Mouse (Mus musculus) cerebellum, adult 8-10 months (tissue): ENCODE results near the gene Tcap.
"Not testable (repeated sequence)": the region's sequence is repeated elsewhere in the genome, so short reads cannot be mapped to it uniquely, and the experiment has no call there.

Experiments
- DNase-seq: peaks from one replicate; pipeline ENCODE4 v3.0.0; 2022

Tcap gene

DNA sequence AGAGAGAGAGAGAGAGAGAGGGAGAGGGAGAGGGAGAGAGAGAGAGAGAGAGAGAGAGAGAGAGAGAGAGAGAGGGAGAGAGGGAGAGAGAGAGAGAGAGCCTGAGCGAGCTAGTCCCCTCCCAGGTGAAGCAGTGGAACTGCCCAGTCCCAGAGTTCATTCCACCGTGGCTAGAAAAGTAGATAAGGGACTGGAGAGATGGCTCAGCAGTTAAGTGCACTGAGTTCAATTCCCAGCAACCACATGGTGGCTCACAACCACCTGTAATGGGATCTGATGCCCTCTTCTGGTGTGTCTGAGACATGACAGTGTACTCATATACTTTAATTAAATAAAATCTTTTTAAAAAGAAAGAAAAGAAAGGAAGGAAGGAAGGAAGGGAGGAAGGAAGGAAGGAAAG, 1.2 kb upstream of the Tcap start:
- not testable (repeated sequence) for DNase-seq

DNA sequence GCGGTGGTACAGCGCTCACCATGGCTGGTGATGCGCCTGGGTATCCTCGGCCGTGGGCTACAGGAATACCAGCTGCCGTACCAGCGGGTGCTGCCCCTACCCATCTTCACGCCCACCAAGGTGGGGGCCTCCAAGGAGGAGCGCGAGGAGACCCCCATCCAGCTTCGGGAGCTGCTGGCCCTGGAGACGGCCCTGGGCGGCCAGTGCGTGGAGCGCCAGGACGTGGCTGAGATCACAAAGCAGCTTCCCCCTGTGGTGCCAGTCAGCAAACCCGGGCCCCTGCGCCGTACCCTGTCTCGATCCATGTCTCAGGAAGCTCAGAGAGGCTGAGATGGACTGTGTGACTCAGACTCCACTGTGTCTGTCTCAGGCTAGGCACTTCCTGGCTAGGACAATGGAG, 605 bp downstream of the Tcap start:
- DNase-seq = no peak

DNA sequence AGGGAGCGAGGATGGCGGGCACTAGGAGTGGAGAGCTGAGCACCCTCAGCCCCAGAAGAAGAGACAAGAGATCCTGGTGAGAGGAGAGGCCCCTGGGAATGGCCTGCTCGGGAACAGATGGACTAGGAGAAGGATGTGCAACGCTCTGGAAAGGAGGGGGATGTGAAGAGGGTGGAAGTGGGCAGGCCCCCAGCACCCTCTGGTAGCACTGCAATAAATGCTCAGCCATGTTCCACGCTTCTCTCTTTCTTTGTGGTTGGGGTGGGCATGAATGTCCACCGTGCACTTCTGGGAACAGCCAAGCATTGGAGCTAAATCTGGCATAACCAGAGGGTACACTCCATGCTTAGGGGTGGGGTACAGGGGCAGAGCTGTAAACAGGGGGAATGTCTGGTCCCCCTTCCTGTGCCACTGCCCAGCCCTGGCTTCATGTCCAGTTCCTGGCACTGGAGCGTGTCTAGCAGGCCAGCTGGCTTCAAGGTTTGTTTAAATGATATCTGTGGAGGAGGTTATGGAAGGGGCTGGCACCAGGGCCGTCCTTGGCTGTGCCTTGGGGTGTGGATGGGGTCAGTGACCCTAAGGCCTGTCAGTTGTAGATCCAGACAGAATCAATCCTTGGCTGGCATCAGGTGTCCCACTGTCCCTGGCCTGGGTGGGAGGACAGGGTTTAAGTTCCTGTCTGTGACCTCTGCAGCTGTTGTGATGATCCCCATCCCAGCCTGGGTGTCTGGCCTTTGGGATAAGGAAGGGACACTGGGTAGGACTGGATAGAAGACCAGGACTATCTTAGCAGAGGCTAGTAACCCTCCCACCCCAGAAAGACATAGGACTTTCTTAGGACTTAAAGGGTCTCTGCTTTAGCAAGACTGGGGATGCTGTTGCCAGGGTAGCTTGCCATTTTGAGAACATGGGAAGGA, 1.4 kb downstream of the Tcap start:
- DNase-seq = no peak

DNA sequence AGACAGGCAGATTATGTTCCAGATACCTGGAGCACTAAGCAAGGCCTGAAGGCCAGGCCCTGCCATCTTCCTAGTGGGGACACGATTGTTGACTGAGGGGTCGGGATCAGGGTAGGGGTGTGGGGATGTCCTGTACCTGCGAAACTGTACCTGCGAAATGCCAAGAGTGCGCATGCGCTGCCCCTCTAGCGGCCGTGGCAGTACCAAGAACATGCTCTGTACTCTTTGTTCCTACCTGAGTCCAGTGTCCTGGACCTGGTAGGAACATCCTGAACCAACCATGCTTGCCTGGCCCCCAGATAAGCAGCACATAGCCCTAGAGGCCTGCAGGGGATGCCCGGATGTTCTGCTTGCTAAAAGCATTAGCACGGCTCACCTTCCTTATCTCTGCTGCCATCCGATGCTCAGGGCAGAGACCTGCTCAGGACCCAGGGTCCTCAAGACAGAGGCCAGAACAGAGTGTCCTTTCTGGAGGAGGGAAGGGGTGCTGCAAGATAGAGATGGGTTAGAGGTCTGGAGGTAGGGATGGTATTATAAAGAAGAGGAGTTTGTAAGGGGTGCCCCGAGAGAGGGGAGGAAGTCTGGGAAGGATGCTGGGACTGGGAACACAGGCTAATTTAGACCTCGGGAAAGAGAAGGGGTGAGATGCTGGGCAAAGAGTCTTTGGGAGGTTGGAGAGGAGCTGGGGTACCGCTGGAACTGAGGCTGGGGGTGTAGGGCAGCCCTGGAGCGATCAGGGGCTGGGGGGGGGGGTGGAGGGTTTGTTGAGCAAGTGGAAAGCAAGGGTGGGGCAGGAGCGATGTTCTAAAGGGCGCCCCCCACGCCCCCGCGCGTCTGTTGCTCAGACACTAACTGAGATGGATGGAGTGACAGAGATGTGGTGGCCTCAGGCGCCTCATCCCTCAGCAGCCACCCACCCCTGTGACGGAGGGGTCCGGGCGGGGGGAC, 2.3 kb downstream of the Tcap start, which contains the start of gene Pnmt:
Gene Pnmt, plus strand, starts transcription at position 813 of the 948 bp plus-strand sequence.
- DNase-seq = no peak

DNA sequence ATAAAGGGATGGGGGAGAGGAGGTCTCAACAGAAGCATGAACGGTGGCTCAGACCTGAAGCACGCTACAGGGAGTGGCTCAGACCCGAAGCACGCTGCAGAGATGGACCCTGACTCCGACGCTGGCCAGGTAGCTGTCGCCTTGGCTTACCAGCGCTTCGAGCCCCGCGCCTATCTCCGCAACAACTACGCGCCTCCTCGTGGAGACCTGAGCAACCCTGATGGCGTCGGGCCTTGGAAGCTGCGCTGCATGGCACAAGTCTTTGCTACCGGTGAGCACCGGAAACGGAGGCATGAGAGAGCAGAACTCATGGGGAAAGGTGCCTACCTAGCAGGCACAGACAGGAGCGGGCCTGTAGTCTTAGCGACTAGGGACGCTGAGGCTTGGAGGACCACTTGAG, 3.0 kb downstream of the Tcap start:
- no peak for DNase-seq

DNA sequence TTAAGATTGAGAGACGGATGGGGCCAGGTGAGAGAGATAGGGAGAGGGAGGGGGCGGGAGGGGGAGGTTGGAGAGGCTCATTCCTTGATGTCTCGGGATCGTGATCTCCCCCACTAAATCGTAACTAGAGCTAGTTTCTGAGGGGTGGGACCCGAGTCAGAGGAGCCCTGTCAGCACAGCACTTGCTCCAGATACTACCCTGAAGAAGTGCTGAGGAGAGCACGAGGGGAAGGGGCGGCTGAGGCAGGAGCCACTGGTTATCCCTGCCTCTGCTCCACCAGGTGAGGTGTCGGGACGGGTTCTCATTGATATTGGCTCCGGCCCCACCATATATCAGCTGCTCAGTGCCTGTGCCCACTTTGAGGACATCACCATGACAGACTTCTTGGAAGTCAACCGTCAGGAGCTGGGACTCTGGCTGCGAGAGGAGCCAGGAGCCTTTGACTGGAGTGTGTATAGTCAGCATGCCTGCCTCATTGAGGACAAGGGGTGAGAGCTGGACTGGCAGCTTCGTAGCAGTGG, 3.5 kb downstream of the Tcap start:
- no peak for DNase-seq

DNA sequence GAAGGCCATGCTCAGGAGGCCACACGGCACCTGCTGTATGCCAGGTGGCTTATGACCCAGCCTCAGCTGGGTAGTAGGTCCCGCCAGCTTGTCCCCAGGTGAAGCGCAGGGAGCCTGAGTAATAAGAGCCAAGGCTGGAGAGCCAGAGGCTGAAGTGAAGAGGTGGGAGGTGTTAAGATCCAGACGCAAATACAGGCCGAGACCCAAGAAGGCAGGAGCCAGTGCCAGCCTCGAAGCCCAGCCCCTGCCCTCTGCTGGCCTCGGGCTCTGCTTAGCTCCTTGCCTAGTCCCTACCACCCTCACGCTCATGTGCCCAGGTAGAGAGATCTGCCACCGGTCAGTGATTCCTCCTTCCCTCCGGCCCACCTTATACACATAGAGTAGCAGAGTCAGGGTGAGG, 4.7 kb downstream of the Tcap start:
- DNase-seq = no peak

DNA sequence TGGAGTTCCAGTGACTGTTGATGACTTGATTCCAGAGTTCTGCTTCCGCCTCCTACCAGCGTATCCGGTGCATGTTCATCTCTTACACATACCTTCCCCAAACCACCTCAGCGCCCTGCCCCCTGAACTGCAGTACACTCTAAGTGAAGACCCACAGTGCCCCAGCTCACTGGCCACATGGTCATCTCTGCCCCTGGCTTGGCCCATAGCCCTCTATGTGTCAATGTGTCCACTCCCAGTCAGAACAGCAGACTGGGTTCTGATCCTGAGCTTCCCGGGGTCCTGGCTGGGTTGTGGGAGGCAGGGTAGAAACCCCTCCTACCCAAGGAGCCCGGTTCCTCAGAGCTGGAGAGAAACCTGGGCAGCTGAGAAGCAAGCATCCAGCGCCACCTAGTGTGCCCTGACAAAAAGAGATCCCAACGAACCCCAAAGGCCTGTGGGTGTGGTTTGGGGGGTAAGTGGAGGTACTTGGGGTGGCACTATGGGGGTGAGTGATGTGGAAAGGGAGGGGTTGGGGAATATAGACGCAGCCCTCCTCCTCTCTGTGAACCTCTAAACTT, 5.7 kb downstream of the Tcap start:
- DNase-seq = no peak

DNA sequence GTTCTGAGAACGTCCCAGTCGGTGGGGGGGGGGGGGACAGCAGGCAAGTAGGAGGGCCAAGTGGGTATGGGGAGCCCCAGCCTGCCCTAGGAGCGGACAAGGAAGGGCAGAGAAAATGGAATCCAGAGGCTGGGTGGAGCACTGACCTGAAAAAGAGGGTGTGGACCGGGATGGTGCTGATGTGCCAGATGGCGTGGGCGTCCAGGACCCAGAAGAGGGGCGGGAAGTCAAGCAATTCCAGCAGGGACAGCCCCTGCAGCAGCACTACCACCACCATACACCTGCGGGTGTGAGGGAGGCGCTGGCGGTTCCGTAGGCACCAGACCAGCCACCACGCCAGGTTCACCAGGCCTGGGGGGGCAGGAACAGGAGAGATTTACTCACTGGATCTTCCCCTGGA, 6.5 kb downstream of the Tcap start:
- DNase-seq = peak; percentile 7

DNA sequence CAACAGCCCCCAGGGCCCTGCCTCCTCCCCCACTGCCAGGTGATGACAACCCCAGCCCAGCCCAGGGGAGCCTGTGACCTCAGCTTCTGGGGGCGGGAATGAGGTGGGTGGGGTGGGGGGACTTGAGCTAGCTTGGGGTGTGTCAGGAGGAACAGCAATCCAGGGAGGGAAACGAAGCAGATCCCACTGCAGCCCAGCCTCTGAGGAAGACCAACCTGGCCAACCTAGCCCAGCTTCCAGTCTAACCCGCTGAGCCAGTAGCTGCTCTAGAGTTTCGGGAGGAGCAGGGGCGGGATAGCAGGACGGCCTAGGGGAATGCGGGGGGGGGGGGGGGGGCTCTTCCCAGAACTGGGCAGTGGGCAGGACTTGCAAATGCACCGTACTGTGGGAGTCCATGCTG, 8.4 kb downstream of the Tcap start:
- no peak for DNase-seq

DNA sequence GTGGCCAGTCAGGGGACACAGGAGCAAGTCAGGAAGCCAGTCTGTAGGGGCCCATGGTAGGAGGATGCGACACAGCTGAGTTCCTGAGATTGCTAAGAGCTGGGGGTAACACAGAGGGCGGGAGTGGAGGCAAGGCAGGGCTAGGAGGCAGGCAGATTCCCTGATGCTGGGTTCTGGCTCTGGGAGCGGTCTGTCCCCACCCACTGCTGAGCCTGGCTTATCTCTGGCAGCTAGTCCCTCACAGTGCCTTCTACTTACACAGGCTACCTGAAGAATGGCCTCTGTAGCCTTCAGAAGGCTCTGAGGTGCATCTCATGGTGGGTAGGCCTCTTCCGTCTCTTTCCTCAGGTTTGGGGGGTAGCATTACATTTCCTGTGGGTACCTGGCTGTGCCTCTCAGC, 9.0 kb downstream of the Tcap start:
- no peak for DNase-seq

DNA sequence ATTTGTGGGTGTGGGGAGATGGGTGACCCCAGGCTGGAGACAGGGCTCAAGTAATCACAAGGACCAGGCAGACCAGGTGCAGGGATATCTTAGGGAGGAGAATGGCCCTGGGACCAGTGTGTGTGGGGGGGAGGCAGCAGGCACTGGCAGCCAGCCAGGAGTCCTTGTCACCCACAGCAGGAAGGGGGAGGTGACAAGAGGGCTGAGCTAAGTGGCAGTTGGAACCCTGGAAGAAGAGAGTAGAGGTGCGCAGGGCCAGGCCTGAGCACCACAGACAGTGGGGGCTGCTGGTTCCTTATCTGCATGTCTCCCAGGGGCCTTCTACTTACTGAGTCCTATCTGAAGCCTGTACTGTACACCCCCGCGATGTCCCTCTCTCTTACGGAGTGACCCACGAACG, 9.7 kb downstream of the Tcap start:
- no peak for DNase-seq

DNA sequence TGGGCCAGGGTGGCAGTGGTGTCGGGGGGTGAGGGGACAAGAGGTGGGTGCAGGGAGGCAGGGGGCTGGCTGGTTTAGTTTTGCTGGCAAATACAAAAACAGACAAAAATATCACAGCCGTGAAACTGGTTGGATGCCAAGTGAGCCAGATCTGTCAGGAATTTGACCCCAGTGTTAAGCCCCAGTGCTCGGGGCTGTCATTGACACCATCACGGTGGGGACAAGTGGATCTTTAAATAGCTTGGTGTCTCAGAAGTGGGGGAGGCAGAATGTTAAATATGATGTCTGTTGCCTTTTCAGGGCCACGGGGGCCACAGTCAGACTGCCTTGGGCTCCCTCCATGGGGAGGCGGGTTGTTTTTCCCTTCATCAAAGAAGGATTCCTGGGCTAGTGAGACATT, 10.7 kb downstream of the Tcap start:
- DNase-seq = no peak

DNA sequence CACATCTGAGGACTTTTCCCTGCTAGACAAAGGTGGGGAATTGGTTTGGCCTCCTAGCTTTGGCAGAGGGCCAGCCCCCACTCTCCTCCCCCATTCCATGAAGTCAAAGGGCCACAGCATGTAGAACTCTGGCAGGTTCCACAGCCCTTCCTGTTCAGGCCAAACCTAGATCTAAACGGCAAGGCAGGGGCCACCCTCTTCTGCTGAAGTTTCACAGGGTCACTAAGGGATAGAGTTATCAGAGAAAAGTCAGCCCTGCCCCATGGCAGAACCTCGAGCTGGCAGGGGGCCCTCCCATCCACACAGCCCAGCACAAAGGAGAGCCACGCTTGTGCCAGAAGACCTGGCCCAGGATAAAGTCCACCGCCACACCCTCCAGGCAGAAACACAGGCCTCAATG, 11.4 kb downstream of the Tcap start:
- DNase-seq = no peak

DNA sequence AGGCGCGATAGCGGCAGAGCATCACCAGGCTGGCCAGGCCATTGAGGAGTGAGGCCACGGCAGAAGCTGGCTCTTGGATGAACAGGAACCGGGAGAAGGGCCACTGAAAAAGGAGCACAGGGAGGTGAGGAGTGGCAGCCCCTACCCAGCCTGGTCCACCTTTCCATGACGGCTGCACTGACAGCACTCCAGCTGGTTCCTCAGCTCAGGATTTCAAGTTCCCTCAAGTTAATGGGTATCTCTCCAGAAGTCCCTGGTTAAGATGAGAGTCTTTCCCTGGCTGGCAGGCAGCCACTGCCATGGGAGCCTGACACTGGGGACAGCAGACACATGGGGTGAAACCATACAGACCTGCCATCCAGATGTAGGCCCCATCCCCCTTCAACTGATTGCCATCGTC, 14.3 kb downstream of the Tcap start:
- no peak for DNase-seq

DNA sequence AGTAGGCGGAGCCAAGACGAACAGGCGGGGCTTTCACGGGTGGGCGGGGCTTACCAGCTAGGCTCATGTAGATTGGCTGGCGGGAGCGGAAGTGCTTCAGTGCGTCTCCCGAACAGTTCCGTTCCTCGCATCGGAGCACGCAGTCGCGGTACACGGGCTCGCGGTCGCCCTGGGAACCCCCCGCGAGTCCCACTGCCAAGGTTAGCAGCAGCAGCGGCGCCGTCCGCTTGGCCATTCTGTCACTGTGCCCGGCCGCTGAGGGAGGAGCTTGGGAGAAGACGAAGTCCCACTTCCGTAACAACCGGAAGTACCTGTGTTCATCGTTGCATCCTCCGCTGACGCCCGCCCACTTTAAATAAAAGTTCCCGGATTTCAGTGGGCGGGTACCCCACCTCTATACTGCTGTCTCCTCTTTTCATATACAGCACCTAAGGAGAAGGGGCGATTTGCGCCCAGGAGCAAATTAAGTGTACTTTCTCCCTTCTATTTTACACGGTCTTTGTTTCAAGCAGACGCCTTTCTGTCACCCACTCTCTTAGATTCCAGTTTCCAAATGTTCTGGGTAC, 16.6 kb downstream of the Tcap start, which contains the start of gene Pgap3:
Gene Pgap3, minus strand, starts transcription at position 330 of the 566 bp plus-strand sequence.
- DNase-seq = peak; percentile 89

DNA sequence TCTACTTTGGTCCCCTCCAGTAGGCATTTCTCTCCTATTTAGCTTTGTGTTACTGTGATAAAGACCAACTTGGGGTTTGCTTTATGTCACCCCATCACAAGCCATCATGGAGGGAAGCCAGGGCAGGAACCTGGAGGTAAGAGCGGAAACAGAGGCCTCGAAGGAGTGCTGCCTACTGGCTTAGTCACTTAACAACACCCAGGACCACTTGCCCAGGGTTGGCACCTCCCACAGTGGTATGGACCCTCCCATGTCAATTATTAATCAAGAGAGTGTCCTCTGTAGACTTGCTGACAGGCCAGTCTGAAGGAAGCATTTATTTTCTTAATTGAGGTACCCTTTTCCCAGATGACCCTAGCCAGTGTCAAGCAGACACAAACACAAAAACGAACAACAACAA, 17.2 kb downstream of the Tcap start:
- no peak for DNase-seq

DNA sequence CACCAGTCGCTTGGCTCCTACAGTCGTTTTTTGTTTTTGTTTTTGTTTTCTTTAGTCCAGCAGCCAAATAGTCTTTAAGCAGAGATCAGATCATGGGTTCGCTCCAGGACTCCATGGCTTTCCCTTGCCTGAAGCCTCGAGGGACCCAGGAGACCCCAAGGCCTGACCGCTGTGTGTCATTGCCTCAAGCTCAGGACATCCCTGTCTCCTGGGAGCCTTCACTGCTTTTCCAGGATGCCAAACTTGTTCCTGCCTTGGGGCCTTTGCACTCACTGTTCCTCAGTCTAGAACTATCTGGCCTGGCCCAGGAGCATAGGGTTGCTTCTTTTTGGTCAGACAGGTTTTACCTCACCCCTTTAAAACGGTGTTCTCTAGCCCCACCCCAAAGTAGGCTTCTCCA, 23.0 kb downstream of the Tcap start:
- no peak for DNase-seq

DNA sequence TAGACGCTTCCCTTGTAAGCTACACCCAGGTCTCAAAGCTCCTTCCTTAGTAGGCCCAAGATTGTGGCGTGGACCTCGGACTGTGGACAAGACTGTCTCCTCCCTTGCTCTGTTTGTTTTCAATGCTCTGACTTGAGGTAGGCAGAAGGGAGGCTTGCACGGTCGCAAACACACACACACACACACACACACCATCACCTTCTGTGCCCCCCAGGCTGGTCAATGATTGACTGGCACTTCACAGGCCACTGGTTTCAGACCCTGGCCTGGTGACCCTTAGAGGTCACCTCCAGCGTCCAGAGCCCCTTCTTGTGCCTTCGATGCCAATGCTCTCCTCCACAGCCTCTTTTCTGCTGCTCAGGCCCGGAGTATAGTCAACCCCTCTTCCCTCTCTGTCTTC, 25.3 kb downstream of the Tcap start:
- no peak for DNase-seq

DNA sequence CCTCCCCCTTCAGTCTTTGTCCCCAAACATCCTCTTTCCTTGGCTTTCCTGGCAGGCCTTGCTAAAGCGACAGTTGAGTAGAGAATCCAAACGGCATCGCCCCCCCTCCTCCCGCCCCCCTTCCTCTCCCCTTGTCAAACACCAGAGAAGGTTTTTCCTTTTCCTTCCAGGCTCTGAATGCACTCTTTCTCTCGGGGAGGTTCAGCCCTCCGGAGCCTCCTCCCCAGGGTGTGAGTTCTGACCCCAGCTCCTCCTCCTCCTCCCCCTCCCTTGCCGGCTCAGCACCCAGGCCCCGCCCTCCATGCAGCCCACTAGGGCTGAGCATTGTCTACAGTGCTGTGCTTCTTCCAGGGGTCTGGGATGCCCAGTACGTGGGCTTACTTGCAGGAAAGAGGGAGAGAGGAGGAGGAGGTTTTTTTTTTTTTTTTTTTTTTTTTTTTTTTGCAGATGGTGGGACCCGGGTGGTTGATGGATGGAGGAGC, 25.8 kb downstream of the Tcap start:
- no peak for DNase-seq

DNA sequence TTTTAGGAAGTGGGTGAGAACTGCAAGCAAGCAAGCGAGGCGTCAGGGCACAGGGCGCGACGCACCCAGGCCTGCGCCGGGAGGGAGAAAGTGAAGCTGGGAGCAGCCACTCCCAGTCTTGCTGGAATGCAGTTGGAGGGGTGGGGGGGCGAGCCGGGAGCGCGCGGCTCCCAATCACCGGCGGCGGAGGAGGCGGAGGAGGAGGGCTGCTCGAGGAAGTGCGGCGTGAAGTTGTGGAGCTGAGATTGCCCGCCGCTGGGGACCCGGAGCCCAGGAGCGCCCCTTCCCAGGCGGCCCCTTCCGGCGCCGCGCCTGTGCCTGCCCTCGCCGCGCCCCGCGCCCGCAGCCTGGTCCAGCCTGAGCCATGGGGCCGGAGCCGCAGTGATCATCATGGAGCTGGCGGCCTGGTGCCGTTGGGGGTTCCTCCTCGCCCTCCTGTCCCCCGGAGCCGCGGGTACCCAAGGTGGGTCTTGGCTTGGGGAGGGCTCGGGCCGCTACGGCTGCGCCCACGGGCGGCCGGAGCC, 28.7 kb downstream of the Tcap start, which contains the start of gene Erbb2:
Gene Erbb2, plus strand, starts transcription at position 198 of the 524 bp plus-strand sequence.
- DNase-seq = no peak

DNA sequence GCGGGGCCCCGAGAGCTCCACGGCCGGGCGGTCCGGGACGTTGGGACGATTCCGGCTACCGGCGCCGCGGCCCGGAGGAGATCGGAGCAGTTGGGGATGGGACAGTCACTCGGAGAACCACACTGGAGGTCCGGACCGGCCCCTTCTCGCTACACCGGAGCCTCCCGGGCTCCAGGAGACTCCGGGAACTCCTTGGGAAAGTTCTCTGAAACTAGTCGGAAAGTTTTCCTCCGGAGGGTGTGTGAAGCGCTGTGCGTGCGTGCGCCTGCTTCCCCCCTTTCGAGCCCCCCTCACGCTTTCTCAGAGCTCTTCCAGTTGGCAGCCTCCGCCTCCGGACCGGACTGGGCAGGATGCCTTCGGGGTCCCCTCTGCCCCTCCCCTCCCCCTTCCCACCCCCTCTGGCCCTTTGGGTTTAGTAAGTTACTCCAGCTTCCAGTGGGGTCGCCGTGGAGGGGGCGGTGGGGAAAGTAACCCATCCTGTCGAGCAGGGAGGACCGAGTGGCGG, 29.2 kb downstream of the Tcap start:
- no peak for DNase-seq
